8 mouse cellular contexts compared by ENCODE assay signal in genomic region chr15:85206703-85207075, GRCm38 (mm10). TPM values are rescaled to one million over a fixed set of nuclear protein-coding genes. Genes with fewer than 3 reads are reported as not detected.
DNase-seq lines count a peak whose midpoint lies in the region; ATAC-seq and TF ChIP-seq lines count a peak whose summit lies in the region.

No protein-coding gene starts in this region.

- peak overlapping the region; percentile 90 for H3K4me2 ChIP-seq in neural tube, embryonic 11.5 days (ENCODE audit: low read depth)
- H3K4me2 ChIP-seq in liver, embryonic 15.5 days, result peak overlapping the region; percentile 70

- H3K4me1 ChIP-seq in heart, adult 2 months (ENCODE audit: control insufficient read depth, insufficient read depth, low read length), result peaks cover 3% of the 10 kb centered on the region
- H3K4me1 ChIP-seq in neural tube, embryonic 11.5 days (ENCODE audit: control insufficient read depth, insufficient read depth, low read length), result peaks cover 17% of the 10 kb centered on the region
- peaks cover 8% of the 10 kb centered on the region for H3K4me1 ChIP-seq in liver, embryonic 15.5 days (replicated peaks)

- TF ChIP-seq CTCF in heart, adult 2 months (IDR thresholded peaks at IDR 0.05), result no peak

- TF ChIP-seq EP300 in heart, adult 2 months (IDR thresholded peaks at IDR 0.05; ENCODE audit: insufficient read depth, low read depth, low read length), result no peak

- H3K27me3 ChIP-seq in heart, adult 2 months (ENCODE audit: control insufficient read depth, insufficient read depth, low read length), result peaks cover 2% of the 10 kb centered on the region; the same call in 1 of the 2 replicates
- H3K27me3 ChIP-seq in neural tube, embryonic 11.5 days (ENCODE audit: control insufficient read depth, insufficient read depth, low read length), result no peaks in the 10 kb centered on the region
- peaks cover 25% of the 10 kb centered on the region for H3K27me3 ChIP-seq in liver, embryonic 15.5 days

- no peaks in the 10 kb centered on the region for H3K36me3 ChIP-seq in heart, adult 2 months (ENCODE audit: control insufficient read depth, insufficient read depth, low read length)
- H3K36me3 ChIP-seq in neural tube, embryonic 11.5 days (ENCODE audit: control insufficient read depth, insufficient read depth, low read length), result no peaks in the 10 kb centered on the region
- no peaks in the 10 kb centered on the region for H3K36me3 ChIP-seq in liver, embryonic 15.5 days (replicated peaks)

- peak overlapping the region; percentile 65 for H3K27ac ChIP-seq in heart, adult 2 months
- H3K27ac ChIP-seq in neural tube, embryonic 11.5 days (ENCODE audit: low read depth, low read length), result no peak overlapping the region
- no peak overlapping the region for H3K27ac ChIP-seq in liver, embryonic 15.5 days (replicated peaks)

- no peak for TF ChIP-seq POLR2A in heart, adult 2 months (IDR thresholded peaks at IDR 0.05; ENCODE audit: insufficient read depth, low read depth, low read length)

- peak overlapping the region; percentile 52 for H3K4me3 ChIP-seq in heart, adult 2 months
- H3K4me3 ChIP-seq in neural tube, embryonic 11.5 days (ENCODE audit: low read depth, low read length), result peak overlapping the region; percentile 61
- peak overlapping the region; percentile 47; the same call in 1 of the 2 replicates for H3K4me3 ChIP-seq in liver, embryonic 15.5 days (replicated peaks)

- no peak overlapping the region for H3K9ac ChIP-seq in heart, adult 2 months (ENCODE audit: low read depth, low read length)
- H3K9ac ChIP-seq in neural tube, embryonic 11.5 days (ENCODE audit: low read length), result peak overlapping the region; percentile 93
- no peak overlapping the region for H3K9ac ChIP-seq in liver, embryonic 15.5 days

- ATAC-seq in neural tube, embryonic 11.5 days (ENCODE audit: insufficient read depth, low FRiP score, low TSS enrichment), result no peak
- no peak for ATAC-seq in liver, embryonic 15.5 days (ENCODE audit: insufficient read depth)
- no peak for ATAC-seq in megakaryocyte, adult 5-6 weeks (ENCODE audit: poor library complexity, severe bottlenecking)

- no peaks in the 10 kb centered on the region for H3K79me2 ChIP-seq in heart, adult 2 months (replicated peaks; ENCODE audit: control insufficient read depth, insufficient read depth, low read length)

- DNase-seq in heart, adult 2 months, result no peak
- DNase-seq in heart, postnatal 10 days, result no peak
- no peak for DNase-seq in neural tube, embryonic 11.5 days (ENCODE audit: low spot score)
- DNase-seq in neural tube, embryonic 10.5 days (ENCODE audit: extremely low spot score, low spot score), result no peak
- DNase-seq in cerebellum, postnatal 10 days, result no peak
- DNase-seq in adrenal gland, adult (ENCODE audit: inconsistent age in 2 of 2, low spot score in 1 of 2), result no peak

- intact Hi-C loops in heart, adult 2 months (cut with DNase I), result loop anchor here (5.0 kb wide), 1 partner anchor 34 kb away; no protein-coding TSS in a partner anchor
- intact Hi-C loops in heart, postnatal 10 days (cut with DNase I), result no loop called here

- 66% methylated on average over 3 of the region's 3 CpGs for WGBS in heart, adult 2 months
- WGBS in neural tube, embryonic 11.5 days, result 3% methylated on average over 3 of the region's 3 CpGs
- 25% methylated on average over 3 of the region's 3 CpGs for WGBS in liver, embryonic 15.5 days (ENCODE audit: insufficient replicate concordance)

- no peaks in the 10 kb centered on the region for H3K9me3 ChIP-seq in neural tube, embryonic 11.5 days (ENCODE audit: control insufficient read depth, low read length)
- no peaks in the 10 kb centered on the region for H3K9me3 ChIP-seq in liver, embryonic 15.5 days (replicated peaks)

RNA-seq across cellular contexts. Expression of gene Fbln1, which starts 0.9 kb away (rescaled TPM):
- total RNA-seq in heart, adult 2 months (2021), result 10 to 100 TPM; 88.9 to 96.1 TPM
- polyA plus RNA-seq in heart, adult 2 months (2012; rRNA removed), result 174 and 240 TPM in 2 replicates
- total RNA-seq in heart, postnatal 10 days (2021), result 10 to 100 TPM; 76.2 to 79.6 TPM
- polyA plus RNA-seq in neural tube, embryonic 11.5 days (2014; fragmentation: Nextera tagmentation; extraction: Ambion mirVana), result 115 and 120 TPM in 2 replicates
- 6.9 and 7.1 TPM in 2 replicates for polyA plus RNA-seq in liver, embryonic 15.5 days (2015; fragmentation: Nextera tagmentation; extraction: Ambion mirVana)
- total RNA-seq in megakaryocyte, adult 5-6 weeks (2015), result 0.07 and 0.34 TPM in 2 replicates
- total RNA-seq in megakaryocyte, adult 5-6 weeks (2017), result not detected in 2 replicates

Comparison
In these comparisons a context has a peak if more than half of its experiments do, and no peak if none do; other contexts are left out.
1. RNA of gene Fbln1, which starts 0.9 kb away (total RNA-seq): 88.9 to 96.1 TPM in heart, adult 2 months and 76.2 to 79.6 TPM in heart, postnatal 10 days; 0.07 to 0.34 TPM in megakaryocyte, adult 5-6 weeks; every median in the first group is over 10 times any median in the second.
2. Peak in every context shown above with its lines, with median percentiles within 50 percentile points of each other: H3K4me3 ChIP-seq.